Comparison of ENCODE assay signal across 18 mouse cellular contexts in genomic region chr11:74385674-74386073, GRCm38 (mm10). TPM values are rescaled to one million over a fixed set of nuclear protein-coding genes. Genes with fewer than 3 reads are reported as not detected.
DNase-seq lines count a peak whose midpoint lies in the region; ATAC-seq lines count a peak whose summit lies in the region.
"Had no signal": no experiment of that assay in that cellular context is flagged by ENCODE, and none has a peak within 500 bp of the region (broad histone marks: within the 10 kb centered on the region; RNA-seq: fewer than 3 reads in every experiment).

No protein-coding gene starts in this region.

- peaks cover 25% of the 10 kb centered on the region for H3K4me1 ChIP-seq in heart, embryonic 13.5 days
- 0 out of 2 replicates have a peak, but pooled peaks cover 9% of the 10 kb centered on the region for H3K4me1 ChIP-seq in stomach, embryonic 15.5 days
- H3K4me1 ChIP-seq in intestine, embryonic 15.5 days (replicated peaks): no peaks in the 10 kb centered on the region
- H3K4me1 ChIP-seq: neural tube, embryonic 13.5 days had no signal

- WGBS in heart, embryonic 13.5 days: 67% methylated on average over 9 of the region's 9 CpGs
- WGBS in stomach, embryonic 15.5 days: 35% methylated on average over 9 of the region's 9 CpGs
- 47% methylated on average over 9 of the region's 9 CpGs for WGBS in intestine, embryonic 15.5 days

- no peak for ATAC-seq in heart, embryonic 13.5 days (ENCODE audit: extremely low read depth, insufficient number of reproducible peaks, low FRiP score, low TSS enrichment)
- peak; percentile 39 for ATAC-seq in stomach, embryonic 15.5 days (ENCODE audit: insufficient read depth, low FRiP score, low read depth)
- no peak for ATAC-seq in intestine, embryonic 15.5 days
- ATAC-seq: hindbrain, embryonic 16.5 days; midbrain, embryonic 16.5 days had no signal

- no peak overlapping the region for H3K9ac ChIP-seq in heart, embryonic 13.5 days
- H3K9ac ChIP-seq in stomach, embryonic 15.5 days: no peak overlapping the region
- H3K9ac ChIP-seq in intestine, embryonic 15.5 days: no peak overlapping the region
- H3K9ac ChIP-seq: limb, embryonic 12.5 days; neural tube, embryonic 13.5 days had no signal

- peaks cover 13% of the 10 kb centered on the region for H3K36me3 ChIP-seq in heart, embryonic 13.5 days
- H3K36me3 ChIP-seq in stomach, embryonic 15.5 days: no peaks in the 10 kb centered on the region
- H3K36me3 ChIP-seq in intestine, embryonic 15.5 days: no peaks in the 10 kb centered on the region
- H3K36me3 ChIP-seq: limb, embryonic 12.5 days had no signal

- no peak overlapping the region for H3K4me2 ChIP-seq in heart, embryonic 13.5 days
- H3K4me2 ChIP-seq in stomach, embryonic 15.5 days: no peak overlapping the region
- H3K4me2 ChIP-seq in intestine, embryonic 15.5 days (replicated peaks): no peak overlapping the region
- H3K4me2 ChIP-seq: limb, embryonic 12.5 days; neural tube, embryonic 13.5 days had no signal

- no peaks in the 10 kb centered on the region for H3K9me3 ChIP-seq in heart, embryonic 13.5 days
- no peaks in the 10 kb centered on the region for H3K9me3 ChIP-seq in stomach, embryonic 15.5 days
- H3K9me3 ChIP-seq in intestine, embryonic 15.5 days: no peaks in the 10 kb centered on the region
- H3K9me3 ChIP-seq: limb, embryonic 12.5 days; neural tube, embryonic 13.5 days had no signal

- intact Hi-C loops in heart, postnatal 14 days (cut with DNase I): no loop called here

- DNase-seq in heart, adult 11 months: no peak
- peak; percentile 4 for DNase-seq in lung, postnatal 36 days
- no peak for DNase-seq in lung, postnatal 25 days (ENCODE audit: low spot score)
- peak; percentile 22 to 42 for DNase-seq in heart, postnatal 14 days
- DNase-seq: cerebellum, adult 9-10 months; thymus, postnatal 4 days had no signal

- no peaks in the 10 kb centered on the region for H3K27me3 ChIP-seq in heart, embryonic 13.5 days (replicated peaks)
- no peaks in the 10 kb centered on the region for H3K27me3 ChIP-seq in stomach, embryonic 15.5 days (replicated peaks)
- H3K27me3 ChIP-seq in intestine, embryonic 15.5 days (replicated peaks): no peaks in the 10 kb centered on the region
- H3K27me3 ChIP-seq: limb, embryonic 12.5 days; neural tube, embryonic 13.5 days had no signal

- H3K27ac ChIP-seq in heart, embryonic 13.5 days (replicated peaks): peak overlapping the region; percentile 53
- H3K27ac ChIP-seq in stomach, embryonic 15.5 days: no peak overlapping the region
- H3K27ac ChIP-seq in intestine, embryonic 15.5 days: no peak overlapping the region
- H3K27ac ChIP-seq: limb, embryonic 12.5 days; macrophage; neural tube, embryonic 13.5 days had no signal

- H3K4me3 ChIP-seq in heart, embryonic 13.5 days: no peak overlapping the region
- no peak overlapping the region for H3K4me3 ChIP-seq in stomach, embryonic 15.5 days (replicated peaks)
- H3K4me3 ChIP-seq in intestine, embryonic 15.5 days (replicated peaks): no peak overlapping the region
- H3K4me3 ChIP-seq: limb, embryonic 12.5 days; neural tube, embryonic 13.5 days had no signal

RNA-seq across cellular contexts. Expression of gene Olfr412, which starts 23.8 kb away (rescaled TPM):
- not detected in 2 replicates for polyA plus RNA-seq in heart, embryonic 13.5 days (2015; fragmentation: Nextera tagmentation; extraction: Ambion mirVana)
- not detected for total RNA-seq in heart, postnatal 14 days (2021)
- not detected in 2 replicates for polyA plus RNA-seq in stomach, embryonic 15.5 days (2015; fragmentation: Nextera tagmentation; extraction: Ambion mirVana)
- polyA plus RNA-seq in intestine, embryonic 15.5 days (2015; fragmentation: Nextera tagmentation; extraction: Ambion mirVana): not detected in 2 replicates
- total RNA-seq: gastrocnemius, adult 8-10 months; layer of hippocampus, postnatal 14 days had no signal
- polyA plus RNA-seq: brain, embryonic 14.5 days; forebrain, embryonic 11.5 days; hindbrain, embryonic 16.5 days; limb, embryonic 12.5 days; macrophage; midbrain, embryonic 16.5 days; neural tube, embryonic 13.5 days had no signal

RNA-seq across cellular contexts. Expression of gene Olfr411, which starts 33.2 kb away (rescaled TPM):
- polyA plus RNA-seq in heart, embryonic 13.5 days (2015; fragmentation: Nextera tagmentation; extraction: Ambion mirVana): not detected in 2 replicates
- not detected for total RNA-seq in heart, postnatal 14 days (2021)
- not detected in 2 replicates for polyA plus RNA-seq in stomach, embryonic 15.5 days (2015; fragmentation: Nextera tagmentation; extraction: Ambion mirVana)
- not detected in 2 replicates for polyA plus RNA-seq in intestine, embryonic 15.5 days (2015; fragmentation: Nextera tagmentation; extraction: Ambion mirVana)
- total RNA-seq: gastrocnemius, adult 8-10 months; layer of hippocampus, postnatal 14 days had no signal
- polyA plus RNA-seq: brain, embryonic 14.5 days; forebrain, embryonic 11.5 days; hindbrain, embryonic 16.5 days; limb, embryonic 12.5 days; macrophage; midbrain, embryonic 16.5 days; neural tube, embryonic 13.5 days had no signal

RNA-seq across cellular contexts. Expression of gene Olfr410, which starts 47.8 kb away (rescaled TPM):
- polyA plus RNA-seq in heart, embryonic 13.5 days (2015; fragmentation: Nextera tagmentation; extraction: Ambion mirVana): not detected in 2 replicates
- total RNA-seq in heart, postnatal 14 days (2021): not detected
- polyA plus RNA-seq in stomach, embryonic 15.5 days (2015; fragmentation: Nextera tagmentation; extraction: Ambion mirVana): not detected in 2 replicates
- not detected in 2 replicates for polyA plus RNA-seq in intestine, embryonic 15.5 days (2015; fragmentation: Nextera tagmentation; extraction: Ambion mirVana)
- total RNA-seq: gastrocnemius, adult 8-10 months; layer of hippocampus, postnatal 14 days had no signal
- polyA plus RNA-seq: brain, embryonic 14.5 days; forebrain, embryonic 11.5 days; hindbrain, embryonic 16.5 days; limb, embryonic 12.5 days; macrophage; midbrain, embryonic 16.5 days; neural tube, embryonic 13.5 days had no signal

Comparison
In these comparisons a context has a peak if more than half of its experiments do, and no peak if none do; other contexts are left out.
1. DNase-seq: peak in lung, postnatal 36 days (single experiment) and heart, postnatal 14 days (2 of 2); none in heart, adult 11 months (single experiment) and lung, postnatal 25 days (single experiment).